Mouse (Mus musculus): ENCODE data around the gene Zdhhc22.

GRCm38 (mm10) chr12:86931919-86932574 is 58.2 kb downstream of the Zdhhc22 start:
- TF ChIP-seq POLR2A (IDR thresholded peaks at IDR 0.05; ENCODE audit: borderline replicate concordance, insufficient read depth, low read length) (no peak), CTCF (IDR thresholded peaks at IDR 0.05; ENCODE audit: borderline replicate concordance, insufficient read depth, low read depth, low read length) (no peak)

All from cerebellum, adult 2 months (tissue).